Mouse (Mus musculus): ENCODE data around the gene Armt1. TPM values are rescaled to one million over a fixed set of nuclear protein-coding genes. Genes with fewer than 3 reads are reported as not detected.

Armt1 gene
- total and polyA plus RNA-seq, 2 experiments from 2014 or later, result 6.6 to 8.3 TPM

GRCm38 (mm10) chr10:4435416-4435815 lies 3.1 kb downstream of the Armt1 start:
- H3K9me3 ChIP-seq (ENCODE audit: low read length), result no peaks in the 10 kb centered on the region
- no peak for TF ChIP-seq CTCF (IDR thresholded peaks at IDR 0.05; ENCODE audit: low read depth)
- H3K9ac ChIP-seq (replicated peaks; ENCODE audit: low read length), result no peak overlapping the region
- no peak overlapping the region for H3K4me3 ChIP-seq (ENCODE audit: low read length)
- no peak for ATAC-seq
- DNase-seq (ENCODE audit: low spot score), result no peak
- H3K4me1 ChIP-seq (ENCODE audit: insufficient read depth, low read length), result 0 out of 2 replicates have a peak, but pooled peaks cover 7% of the 10 kb centered on the region
- H3K36me3 ChIP-seq (ENCODE audit: insufficient read depth, low read length), result peaks cover 11% of the 10 kb centered on the region
- 85% methylated on average over 3 of the region's 3 CpGs for WGBS
- no peak overlapping the region for H3K4me2 ChIP-seq (ENCODE audit: low read depth, low read length)
- no peak overlapping the region for H3K27ac ChIP-seq
- no peaks in the 10 kb centered on the region for H3K27me3 ChIP-seq (ENCODE audit: insufficient read depth, low read length)

- DNase-seq (ENCODE audit: low spot score) (no peak), ATAC-seq (no peak)
- no peaks in the 10 kb centered on the region for H3K27me3 ChIP-seq (ENCODE audit: insufficient read depth, low read length)
- H3K4me2 ChIP-seq (ENCODE audit: low read depth, low read length), result no peak overlapping the region
- H3K4me1 ChIP-seq (ENCODE audit: insufficient read depth, low read length), result no peaks in the 10 kb centered on the region
- TF ChIP-seq CTCF (IDR thresholded peaks at IDR 0.05; ENCODE audit: low read depth), result no peak
- WGBS, result 78% methylated on average over 4 of the region's 4 CpGs
- H3K4me3 ChIP-seq (ENCODE audit: low read length), result no peak overlapping the region
- no peak overlapping the region for H3K27ac ChIP-seq
- H3K9me3 ChIP-seq (ENCODE audit: low read length), result no peaks in the 10 kb centered on the region
- H3K9ac ChIP-seq (replicated peaks; ENCODE audit: low read length), result no peak overlapping the region
- H3K36me3 ChIP-seq (ENCODE audit: insufficient read depth, low read length), result no peaks in the 10 kb centered on the region
Observed at GRCm38 (mm10) chr10:4456409-4456808, 24.1 kb downstream of the Armt1 start.

GRCm38 (mm10) chr10:4460201-4460600 lies 27.9 kb downstream of the Armt1 start:
- Histone ChIP-seq H3K9ac (replicated peaks; ENCODE audit: low read length) (no peak overlapping the region), H3K27ac (no peak overlapping the region), H3K4me1 (ENCODE audit: insufficient read depth, low read length) (no peaks in the 10 kb centered on the region), H3K4me2 (ENCODE audit: low read depth, low read length) (no peak overlapping the region), H3K4me3 (ENCODE audit: low read length) (no peak overlapping the region), H3K36me3 (ENCODE audit: insufficient read depth, low read length) (no peaks in the 10 kb centered on the region), H3K27me3 (ENCODE audit: insufficient read depth, low read length) (no peaks in the 10 kb centered on the region), H3K9me3 (ENCODE audit: low read length) (no peaks in the 10 kb centered on the region)
- no peak for TF ChIP-seq CTCF (IDR thresholded peaks at IDR 0.05; ENCODE audit: low read depth)
- 97% methylated on average over 2 of the region's 2 CpGs for WGBS
- ATAC-seq (no peak), DNase-seq (ENCODE audit: low spot score) (no peak)

- no peak for TF ChIP-seq CTCF (IDR thresholded peaks at IDR 0.05; ENCODE audit: low read depth)
- DNase-seq (ENCODE audit: low spot score) (no peak), ATAC-seq (no peak)
- WGBS, result 83% methylated on average over 7 of the region's 7 CpGs
- Histone ChIP-seq H3K4me2 (ENCODE audit: low read depth, low read length) (no peak overlapping the region), H3K27ac (no peak overlapping the region), H3K9ac (replicated peaks; ENCODE audit: low read length) (no peak overlapping the region), H3K4me3 (ENCODE audit: low read length) (no peak overlapping the region), H3K27me3 (ENCODE audit: insufficient read depth, low read length) (no peaks in the 10 kb centered on the region), H3K9me3 (ENCODE audit: low read length) (no peaks in the 10 kb centered on the region), H3K4me1 (ENCODE audit: insufficient read depth, low read length) (no peaks in the 10 kb centered on the region), H3K36me3 (ENCODE audit: insufficient read depth, low read length) (no peaks in the 10 kb centered on the region)
Observed at GRCm38 (mm10) chr10:4465799-4466198, 33.5 kb downstream of the Armt1 start.

GRCm38 (mm10) chr10:4469406-4469805 lies 37.1 kb downstream of the Armt1 start:
- no peak overlapping the region for H3K9ac ChIP-seq (replicated peaks; ENCODE audit: low read length)
- no peaks in the 10 kb centered on the region for H3K9me3 ChIP-seq (ENCODE audit: low read length)
- no peak overlapping the region for H3K4me2 ChIP-seq (ENCODE audit: low read depth, low read length)
- H3K36me3 ChIP-seq (ENCODE audit: insufficient read depth, low read length), result no peaks in the 10 kb centered on the region
- H3K4me1 ChIP-seq (ENCODE audit: insufficient read depth, low read length), result no peaks in the 10 kb centered on the region
- H3K4me3 ChIP-seq (ENCODE audit: low read length), result no peak overlapping the region
- DNase-seq (ENCODE audit: low spot score), result no peak
- 81% methylated on average over 3 of the region's 3 CpGs for WGBS
- H3K27ac ChIP-seq, result no peak overlapping the region
- TF ChIP-seq CTCF (IDR thresholded peaks at IDR 0.05; ENCODE audit: low read depth), result no peak
- no peaks in the 10 kb centered on the region for H3K27me3 ChIP-seq (ENCODE audit: insufficient read depth, low read length)
- ATAC-seq, result no peak

- ATAC-seq (no peak), DNase-seq (ENCODE audit: low spot score) (no peak)
- Histone ChIP-seq H3K9ac (replicated peaks; ENCODE audit: low read length) (no peak overlapping the region), H3K4me3 (ENCODE audit: low read length) (no peak overlapping the region), H3K4me2 (ENCODE audit: low read depth, low read length) (no peak overlapping the region), H3K27me3 (ENCODE audit: insufficient read depth, low read length) (no peaks in the 10 kb centered on the region), H3K9me3 (ENCODE audit: low read length) (no peaks in the 10 kb centered on the region), H3K36me3 (ENCODE audit: insufficient read depth, low read length) (no peaks in the 10 kb centered on the region), H3K27ac (no peak overlapping the region), H3K4me1 (ENCODE audit: insufficient read depth, low read length) (no peaks in the 10 kb centered on the region)
- TF ChIP-seq CTCF (IDR thresholded peaks at IDR 0.05; ENCODE audit: low read depth), result no peak
- 89% methylated on average over 11 of the region's 11 CpGs for WGBS
Observed at GRCm38 (mm10) chr10:4473591-4473993, 41.3 kb downstream of the Armt1 start.

GRCm38 (mm10) chr10:4475431-4475830 lies 43.2 kb downstream of the Armt1 start:
- 62% methylated on average over 3 of the region's 3 CpGs for WGBS
- no peak overlapping the region for H3K4me3 ChIP-seq (ENCODE audit: low read length)
- no peak for ATAC-seq
- H3K4me1 ChIP-seq (ENCODE audit: insufficient read depth, low read length), result no peaks in the 10 kb centered on the region
- no peak for TF ChIP-seq CTCF (IDR thresholded peaks at IDR 0.05; ENCODE audit: low read depth)
- H3K9me3 ChIP-seq (ENCODE audit: low read length), result no peaks in the 10 kb centered on the region
- H3K9ac ChIP-seq (replicated peaks; ENCODE audit: low read length), result no peak overlapping the region
- no peak overlapping the region for H3K27ac ChIP-seq
- no peaks in the 10 kb centered on the region for H3K36me3 ChIP-seq (ENCODE audit: insufficient read depth, low read length)
- no peak overlapping the region for H3K4me2 ChIP-seq (ENCODE audit: low read depth, low read length)
- DNase-seq (ENCODE audit: low spot score), result no peak
- no peaks in the 10 kb centered on the region for H3K27me3 ChIP-seq (ENCODE audit: insufficient read depth, low read length)

Data from hindbrain, postnatal 0 days (tissue).